Mouse (Mus musculus): ENCODE results near the gene Fam184a. TPM values are rescaled to one million over a fixed set of nuclear protein-coding genes. Genes with fewer than 3 reads are reported as not detected.

Fam184a gene
- polyA plus RNA-seq, 2 experiments from 2014 or later = not detected

DNA sequence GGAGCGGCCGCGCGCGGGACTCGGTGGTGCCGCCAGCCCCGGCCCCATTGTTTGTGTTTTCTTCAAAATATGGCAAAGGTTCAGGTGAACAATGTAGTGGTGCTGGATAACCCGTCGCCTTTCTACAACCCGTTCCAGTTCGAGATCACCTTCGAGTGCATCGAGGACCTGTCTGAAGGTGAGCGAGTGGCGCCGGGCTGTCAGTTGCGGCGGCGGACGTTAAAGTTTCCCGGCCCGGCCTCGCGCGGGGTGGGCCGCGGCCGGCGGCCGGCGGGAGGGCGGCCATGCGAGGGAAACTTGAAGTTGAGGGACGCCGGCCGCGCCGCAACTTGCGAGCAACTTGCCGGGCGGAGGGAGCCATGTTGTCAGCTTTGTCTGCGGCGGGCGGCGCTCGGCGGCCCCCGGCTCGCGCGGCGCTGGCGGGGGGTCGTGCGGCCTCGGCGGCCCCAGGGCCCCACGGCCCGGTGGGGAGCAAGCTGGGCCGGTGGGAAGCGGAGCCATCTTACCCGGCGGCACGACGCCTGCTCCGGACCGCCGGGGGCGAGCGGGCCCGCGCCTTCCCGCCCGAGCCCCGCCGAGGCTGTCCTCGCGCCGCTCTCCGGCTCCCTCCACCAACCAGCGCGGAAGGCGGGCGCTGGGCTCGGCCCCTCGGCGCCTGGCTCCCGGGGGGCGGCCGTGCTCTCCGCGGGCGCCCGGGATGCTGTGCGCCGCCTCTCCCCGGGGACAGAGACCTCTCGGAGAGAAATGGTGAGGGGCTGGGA lies 153.6 kb downstream of the Fam184a start:
- ATAC-seq = peak; percentile 2

- peak; percentile 89 for ATAC-seq
Observed at GRCm38 (mm10) chr10:53596677-53597120, 154.2 kb downstream of the Fam184a start, which contains the start of gene Asf1a. Gene Asf1a, plus strand, starts transcription at chr10:53596757.

- ATAC-seq = peak; percentile 56
Observed at GRCm38 (mm10) chr10:53595744-53596676, 154.9 kb downstream of the Fam184a start.

GRCm38 (mm10) chr10:53585777-53586176 lies 165.1 kb downstream of the Fam184a start:
- ATAC-seq = no peak

Other genes starting within 250 kb of the Fam184a start
- 10 to 100 TPM in 1 of 2 experiments, 1 to 10 TPM in 1; 6.8 to 10.4 TPM for gene Asf1a, start 154.4 kb downstream of the Fam184a start, polyA plus RNA-seq (2017; shearing (Covaris generic))
- gene Mcm9, start 120.7 kb downstream of the Fam184a start, polyA plus RNA-seq (2017; shearing (Covaris generic)) = 1 to 10 TPM; 5.0 to 5.3 TPM

All from CD4-positive, CD25-positive, alpha-beta regulatory T cell, adult 4 months (primary cell).